Mouse (Mus musculus): Measurements from ENCODE around the gene Bmp15. TPM values are rescaled to one million over a fixed set of nuclear protein-coding genes. Genes with fewer than 3 reads are reported as not detected.

Gene Bmp15
- 0.06 and 0.09 TPM in 2 replicates for polyA plus RNA-seq (2015; fragmentation: Nextera tagmentation; extraction: Ambion mirVana)

DNA sequence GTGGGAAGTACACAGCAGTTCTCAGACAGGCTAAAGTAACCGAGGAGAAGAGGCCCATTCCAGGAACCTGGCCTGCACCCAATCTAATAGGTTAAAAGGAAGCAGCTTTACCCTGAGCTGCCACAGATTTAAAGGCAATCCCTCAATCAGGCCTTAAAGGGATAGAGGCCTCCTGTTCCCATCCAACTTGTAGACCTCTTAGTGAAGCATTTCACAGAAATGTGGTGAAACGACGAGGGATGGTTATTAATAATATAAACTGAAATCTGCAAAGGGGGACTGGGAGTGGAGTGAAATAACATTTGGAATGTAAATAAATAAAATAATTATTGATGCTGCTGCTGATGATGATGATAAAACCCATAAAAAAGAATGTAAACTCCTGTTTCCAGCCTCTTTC, at the start of gene Bmp15:
Gene Bmp15 (minus strand): TSS at position 101 of the 400 bp plus-strand sequence.
- H3K4me2 ChIP-seq = no peak within 1 kb of the TSS
- WGBS = 85% methylated on average over 3 of the region's 3 CpGs

DNA sequence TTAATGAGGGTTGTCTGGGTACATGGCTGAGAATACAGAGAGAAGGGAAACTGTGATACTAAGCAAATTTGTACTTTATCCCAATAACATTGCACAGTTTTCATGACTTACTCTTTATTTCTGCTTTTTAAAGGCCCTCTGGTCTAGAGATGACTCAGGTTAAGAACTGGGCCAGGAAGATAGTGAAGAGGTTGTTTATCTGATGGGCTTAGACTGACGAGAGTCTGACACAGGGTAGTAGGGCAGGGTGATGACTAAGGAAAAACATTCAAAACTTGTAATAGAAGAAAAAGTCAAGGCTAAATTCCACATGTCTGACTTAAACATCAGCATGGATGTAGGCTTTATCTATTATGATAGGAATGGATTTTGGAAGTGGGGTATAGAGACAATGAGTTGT, 48.3 kb upstream of the Bmp15 start:
- no peaks in the 10 kb centered on the region for H3K9me3 ChIP-seq (replicated peaks)
- no peak for ATAC-seq
- H3K27ac ChIP-seq = no peak overlapping the region
- no peaks in the 10 kb centered on the region for H3K27me3 ChIP-seq
- H3K36me3 ChIP-seq (ENCODE audit: poor library complexity, severe bottlenecking) = no peaks in the 10 kb centered on the region
- WGBS = 89% methylated on average over 1 of the region's 1 CpGs
- H3K4me2 ChIP-seq = no peak overlapping the region
- H3K4me3 ChIP-seq = no peak overlapping the region
- no peaks in the 10 kb centered on the region for H3K4me1 ChIP-seq
- H3K9ac ChIP-seq = no peak overlapping the region

More for the DNA sequence above, at the start of gene Bmp15:
- no peaks in the 10 kb centered on the region for H3K27me3 ChIP-seq
- H3K9me3 ChIP-seq (replicated peaks) = no peaks in the 10 kb centered on the region
- no peak within 1 kb of the TSS for H3K4me3 ChIP-seq
- no peak within 1 kb of the TSS for H3K27ac ChIP-seq
- no peak within 1 kb of the TSS for H3K9ac ChIP-seq
- no peaks in the 10 kb centered on the region for H3K4me1 ChIP-seq
- ATAC-seq = no peak
- H3K36me3 ChIP-seq (ENCODE audit: poor library complexity, severe bottlenecking) = no peaks in the 10 kb centered on the region

DNA sequence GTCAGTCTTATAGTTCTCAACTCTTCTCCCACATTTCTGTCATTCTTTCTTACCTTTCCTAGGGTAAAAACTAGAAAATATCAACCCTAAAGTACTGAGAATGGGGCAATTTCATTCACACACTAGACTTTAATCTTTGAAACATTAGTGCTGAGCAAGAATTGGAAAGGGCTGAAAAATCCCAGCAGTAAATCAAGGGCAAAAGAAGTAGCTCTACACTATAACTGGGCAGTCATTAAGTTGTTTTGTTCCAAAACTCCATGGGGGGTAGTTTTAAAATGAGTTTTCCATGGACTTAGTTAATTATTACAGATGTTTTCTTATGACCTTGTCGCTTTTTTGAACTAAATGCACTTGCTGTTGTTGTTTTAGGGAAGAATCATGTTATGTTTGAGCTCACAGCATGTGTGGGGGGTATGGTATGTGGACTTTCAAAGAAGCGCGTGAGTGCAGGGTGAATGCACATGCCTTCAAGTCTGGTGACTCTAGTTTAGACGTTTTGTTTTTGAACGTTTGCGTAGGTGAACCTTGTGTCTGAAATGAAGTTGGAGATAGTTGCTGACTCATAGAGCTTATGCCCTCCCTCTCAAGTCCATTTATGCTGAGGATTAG, 37.1 kb upstream of the Bmp15 start:
- no peak overlapping the region for H3K27ac ChIP-seq
- 65% methylated on average over 6 of the region's 6 CpGs for WGBS
- H3K9me3 ChIP-seq (replicated peaks) = no peaks in the 10 kb centered on the region
- no peak overlapping the region for H3K4me2 ChIP-seq
- no peak overlapping the region for H3K9ac ChIP-seq
- H3K27me3 ChIP-seq = no peaks in the 10 kb centered on the region
- no peak for ATAC-seq
- no peaks in the 10 kb centered on the region for H3K4me1 ChIP-seq
- no peaks in the 10 kb centered on the region for H3K36me3 ChIP-seq (ENCODE audit: poor library complexity, severe bottlenecking)
- H3K4me3 ChIP-seq = no peak overlapping the region

- Histone ChIP-seq H3K4me3 (no peak overlapping the region), H3K36me3 (ENCODE audit: poor library complexity, severe bottlenecking) (no peaks in the 10 kb centered on the region), H3K27ac (no peak overlapping the region), H3K9ac (no peak overlapping the region), H3K4me2 (no peak overlapping the region), H3K4me1 (no peaks in the 10 kb centered on the region), H3K9me3 (replicated peaks) (no peaks in the 10 kb centered on the region), H3K27me3 (no peaks in the 10 kb centered on the region)
- ATAC-seq = no peak
- WGBS = 77% methylated on average over 3 of the region's 3 CpGs
Measured at GRCm38 (mm10) chrX:6356876-6357275, 36.4 kb upstream of the Bmp15 start.

DNA sequence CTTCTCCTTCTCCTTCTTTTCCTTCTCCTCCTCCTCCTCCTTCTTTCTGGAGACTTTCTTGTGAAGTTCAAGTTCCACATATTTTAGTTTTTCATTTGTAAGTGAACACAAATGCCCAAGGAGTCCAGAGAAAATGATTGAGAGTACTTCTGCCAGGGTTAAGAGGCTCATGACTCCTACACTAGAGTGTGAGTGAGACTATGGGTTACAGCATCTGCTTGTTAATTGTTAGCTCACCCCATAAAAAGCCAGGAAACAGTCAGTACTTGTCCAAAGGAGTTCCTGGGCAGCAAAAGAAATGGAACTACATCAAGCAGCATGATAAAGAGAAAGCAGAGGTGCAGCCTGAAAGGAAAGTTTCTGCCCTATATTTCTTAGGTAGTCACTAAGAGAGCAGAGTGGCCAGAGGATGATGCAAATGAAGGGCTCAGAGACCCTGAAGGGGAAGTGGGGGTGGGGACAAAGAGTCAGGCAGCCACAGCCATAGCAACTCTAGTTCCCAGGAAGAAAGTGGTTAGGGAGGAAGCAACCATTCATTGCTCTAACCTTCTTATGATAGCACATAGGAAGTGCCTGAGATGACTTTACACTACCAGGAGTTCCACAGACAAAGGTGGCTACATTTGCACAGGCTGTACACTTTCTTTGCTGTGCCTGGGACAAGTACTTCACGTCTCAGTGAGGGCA, 24.9 kb upstream of the Bmp15 start:
- Histone ChIP-seq H3K9me3 (replicated peaks) (no peaks in the 10 kb centered on the region), H3K27me3 (no peaks in the 10 kb centered on the region), H3K9ac (no peak overlapping the region), H3K27ac (no peak overlapping the region), H3K4me2 (no peak overlapping the region), H3K4me1 (no peaks in the 10 kb centered on the region), H3K36me3 (ENCODE audit: poor library complexity, severe bottlenecking) (no peaks in the 10 kb centered on the region), H3K4me3 (no peak overlapping the region)
- no peak for ATAC-seq
- WGBS = 80% methylated on average over 1 of the region's 1 CpGs

DNA sequence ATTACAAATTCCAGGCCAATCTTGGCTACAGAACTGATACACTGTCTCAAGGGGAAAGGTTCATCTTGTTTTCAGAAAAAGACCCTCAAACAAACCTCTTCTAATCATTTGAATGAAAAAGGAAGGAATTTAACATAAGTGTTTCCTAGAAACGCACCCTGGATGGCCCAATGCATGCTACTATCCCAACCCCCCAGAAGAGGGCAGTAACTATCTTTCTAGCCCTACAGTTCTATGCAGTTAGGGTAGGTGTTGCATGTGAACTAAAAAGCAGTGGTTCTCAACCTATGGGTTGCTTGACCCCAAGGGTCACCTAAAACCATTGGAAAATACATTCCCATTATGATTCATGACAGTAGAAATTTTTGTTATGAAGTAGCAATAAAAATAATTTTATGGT, 3.5 kb upstream of the Bmp15 start:
- no peak overlapping the region for H3K4me3 ChIP-seq
- H3K9me3 ChIP-seq (replicated peaks) = no peaks in the 10 kb centered on the region
- H3K27ac ChIP-seq = no peak overlapping the region
- H3K36me3 ChIP-seq (ENCODE audit: poor library complexity, severe bottlenecking) = no peaks in the 10 kb centered on the region
- H3K4me1 ChIP-seq = no peaks in the 10 kb centered on the region
- WGBS = 32% methylated on average over 1 of the region's 1 CpGs
- no peaks in the 10 kb centered on the region for H3K27me3 ChIP-seq
- no peak overlapping the region for H3K9ac ChIP-seq
- no peak for ATAC-seq
- no peak overlapping the region for H3K4me2 ChIP-seq

DNA sequence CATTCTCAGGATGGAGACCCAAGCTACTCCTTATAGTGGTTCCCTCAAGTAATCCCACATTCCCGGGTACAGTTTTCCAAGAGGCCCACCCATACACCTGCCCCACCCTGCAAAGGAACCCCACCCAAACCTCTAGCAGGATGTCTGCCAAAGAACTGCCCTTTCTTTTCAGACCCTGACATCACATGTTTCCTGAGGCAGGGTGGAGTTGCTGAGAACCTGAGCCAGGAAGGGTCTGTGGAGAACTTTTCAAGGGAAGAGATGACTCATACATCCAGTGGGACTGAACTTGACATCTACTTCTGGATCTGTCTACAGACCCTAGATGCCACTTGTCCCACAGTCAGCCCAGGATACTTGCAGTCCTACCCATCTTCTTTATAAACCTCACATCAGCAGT, 2.8 kb downstream of the Bmp15 start:
- 86% methylated on average over 1 of the region's 1 CpGs for WGBS
- no peaks in the 10 kb centered on the region for H3K9me3 ChIP-seq (replicated peaks)
- no peaks in the 10 kb centered on the region for H3K27me3 ChIP-seq
- no peak overlapping the region for H3K9ac ChIP-seq
- no peak overlapping the region for H3K4me3 ChIP-seq
- H3K4me2 ChIP-seq = no peak overlapping the region
- no peak for ATAC-seq
- H3K4me1 ChIP-seq = no peaks in the 10 kb centered on the region
- no peak overlapping the region for H3K27ac ChIP-seq
- H3K36me3 ChIP-seq (ENCODE audit: poor library complexity, severe bottlenecking) = no peaks in the 10 kb centered on the region

Other genes starting within 250 kb of the Bmp15 start
- gene AU022751, start 237.3 kb downstream of the Bmp15 start, polyA plus RNA-seq (2015; fragmentation: Nextera tagmentation; extraction: Ambion mirVana) = 0.14 TPM in 1 of 2 replicates, not detected in the other
- gene Nudt10, start 147.7 kb downstream of the Bmp15 start, polyA plus RNA-seq (2015; fragmentation: Nextera tagmentation; extraction: Ambion mirVana) = 41.7 and 43.4 TPM in 2 replicates
- gene Shroom4, start 79.1 kb upstream of the Bmp15 start, polyA plus RNA-seq (2015; fragmentation: Nextera tagmentation; extraction: Ambion mirVana) = 1.3 and 1.9 TPM in 2 replicates

Measured in forebrain, embryonic 13.5 days (tissue).